Mouse (Mus musculus): ENCODE data around the gene Mmrn2.
A peak's percentile ranks its signal among the peaks of the same experiment; 100 is the strongest.

Mmrn2 gene

DNA sequence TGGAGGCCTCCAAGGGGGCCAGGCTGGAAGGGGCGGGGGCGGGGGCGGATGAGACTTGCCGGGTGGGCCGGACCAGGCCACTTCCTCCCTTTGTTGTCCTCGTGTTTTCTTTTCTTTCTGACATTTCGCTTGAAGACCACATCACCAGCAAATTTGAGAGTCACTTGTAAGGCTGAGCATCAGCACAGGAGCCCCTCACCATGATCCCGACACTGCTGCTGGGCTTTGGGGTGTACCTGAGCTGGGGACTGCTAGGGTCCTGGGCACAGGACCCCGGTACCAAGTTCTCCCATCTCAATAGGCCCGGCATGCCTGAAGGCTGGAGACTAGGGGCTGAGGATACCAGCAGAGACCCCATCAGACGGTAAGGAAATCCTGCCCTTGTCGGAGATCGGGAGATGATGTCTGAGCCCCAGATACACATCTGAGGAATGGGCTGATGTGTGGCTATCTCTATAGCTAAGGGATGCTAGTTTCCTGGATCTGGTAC lies at the start of gene Mmrn2:
Gene Mmrn2, plus strand, starts transcription at position 51 of the 490 bp plus-strand sequence.
- no peak for DNase-seq

DNA sequence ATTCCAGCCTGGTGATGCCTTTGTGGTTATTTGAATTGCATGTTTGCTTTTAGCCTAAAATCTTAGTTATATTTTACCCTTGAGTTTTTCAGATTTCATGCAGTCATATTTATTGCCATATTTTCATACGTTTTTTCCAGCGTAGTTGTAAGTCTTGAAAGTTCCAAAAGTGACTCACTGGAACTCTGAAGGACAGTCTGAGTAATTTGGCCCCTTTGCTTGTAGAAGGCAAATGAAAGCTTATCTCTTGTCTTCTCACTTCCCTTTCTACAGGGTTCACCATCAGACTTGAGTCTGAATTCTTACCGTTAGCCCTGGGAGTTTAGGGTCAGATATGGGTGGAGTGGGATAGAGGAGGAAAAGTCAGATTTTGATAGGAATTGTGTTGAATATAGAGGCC lies 48.7 kb upstream of the Mmrn2 start:
- DNase-seq: no peak

DNA sequence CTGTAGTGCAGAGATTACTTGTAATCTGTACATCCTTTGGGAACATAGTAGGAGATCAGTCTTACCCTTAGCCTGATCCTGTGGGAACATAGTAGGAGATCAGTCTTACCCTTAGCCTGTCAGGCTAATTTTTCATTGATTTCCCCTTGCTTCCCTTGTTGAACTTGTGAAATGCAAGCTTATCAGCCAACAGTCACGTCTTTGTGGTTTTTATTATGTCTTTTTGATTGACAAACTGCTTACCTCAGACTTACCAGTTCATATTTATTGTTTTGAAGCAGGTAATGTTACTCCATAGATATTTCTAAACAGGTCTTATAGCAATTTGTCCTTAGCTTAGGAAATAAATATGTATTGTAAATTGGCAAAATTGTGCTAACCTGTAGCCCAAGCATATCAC lies 47.6 kb upstream of the Mmrn2 start:
- DNase-seq: no peak

DNA sequence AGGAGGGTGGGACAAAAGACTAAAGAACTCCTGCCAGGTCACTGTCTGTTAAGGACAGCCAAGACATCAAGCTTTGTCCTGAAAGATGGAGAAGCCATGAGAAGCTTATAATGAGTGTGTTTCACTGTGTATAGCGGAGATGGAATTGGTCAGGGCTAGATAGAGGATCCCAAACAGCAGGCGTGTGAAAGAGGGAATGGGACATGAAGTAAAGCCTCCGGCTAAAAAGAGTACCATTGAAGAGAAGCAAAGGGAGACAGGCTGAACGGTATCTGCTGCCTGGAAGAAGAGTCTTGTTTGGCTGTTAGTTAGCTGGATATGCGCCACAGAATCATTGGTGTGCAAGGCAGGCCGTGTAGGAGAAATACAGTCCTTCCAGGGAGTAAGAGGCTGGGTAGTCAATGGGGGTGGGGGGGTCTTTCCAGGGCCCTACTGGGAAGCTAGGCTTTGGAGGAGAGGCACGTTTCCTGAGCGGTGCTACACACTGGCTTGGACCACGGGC lies 44.6 kb upstream of the Mmrn2 start:
- DNase-seq: no peak

DNA sequence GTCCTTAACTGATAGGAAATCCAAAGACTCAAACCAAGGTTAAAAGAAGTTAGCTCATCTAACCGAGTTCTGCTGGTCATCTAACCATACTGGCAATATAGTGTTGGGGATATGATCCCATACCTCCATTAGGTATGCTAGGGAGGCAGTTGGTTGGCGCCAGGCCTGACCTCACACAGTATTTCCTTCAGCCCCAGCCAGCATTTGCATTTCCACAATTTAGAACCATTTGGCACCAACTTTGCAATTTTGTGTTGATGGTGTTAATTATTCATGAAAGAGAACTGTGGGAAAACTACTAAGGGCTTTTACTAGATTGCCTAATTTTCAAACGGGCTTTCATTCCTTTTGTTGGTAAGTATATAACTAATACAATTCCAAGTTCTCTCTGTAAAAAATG lies 43.4 kb upstream of the Mmrn2 start:
- DNase-seq: peak; percentile 16

DNA sequence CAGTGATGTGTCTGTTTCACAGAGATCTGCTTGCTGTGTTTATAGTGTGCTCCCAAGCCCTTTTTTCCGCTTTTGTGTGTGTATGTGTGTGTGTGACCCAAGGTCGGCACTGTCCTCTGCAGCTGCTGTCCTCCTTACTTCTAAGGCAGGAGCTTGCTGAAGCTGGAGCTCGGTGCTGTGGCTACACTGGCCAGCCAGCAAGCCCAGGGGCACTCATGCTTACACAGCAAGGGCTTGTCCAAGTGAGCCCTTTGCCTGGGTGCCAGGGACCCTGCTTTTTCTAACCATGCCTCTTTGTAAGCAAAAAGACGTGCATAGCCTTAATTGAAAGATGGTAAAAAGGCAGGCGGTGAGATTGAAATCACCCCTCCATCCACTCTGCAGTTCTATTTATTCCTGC lies 42.8 kb upstream of the Mmrn2 start:
- DNase-seq: peak; percentile 36

DNA sequence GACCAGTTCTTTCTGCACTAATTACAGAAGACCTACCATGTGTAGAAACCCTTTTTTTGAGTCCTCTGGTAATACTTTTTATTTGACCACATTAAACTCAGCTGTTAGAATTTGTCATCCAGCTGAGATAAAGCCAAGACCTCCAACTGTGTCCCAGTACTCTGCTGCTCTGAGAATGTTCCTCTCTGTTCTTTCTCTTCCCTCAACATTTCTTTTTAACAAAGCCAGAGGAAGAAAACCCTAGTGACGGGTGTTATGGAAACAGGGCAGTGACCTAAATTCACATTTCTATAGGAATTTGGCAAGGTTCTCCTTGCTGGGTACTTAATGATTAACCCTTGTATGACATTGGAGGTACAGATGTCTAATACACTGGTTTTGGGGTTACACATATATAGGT lies 35.8 kb upstream of the Mmrn2 start:
- no peak for DNase-seq

DNA sequence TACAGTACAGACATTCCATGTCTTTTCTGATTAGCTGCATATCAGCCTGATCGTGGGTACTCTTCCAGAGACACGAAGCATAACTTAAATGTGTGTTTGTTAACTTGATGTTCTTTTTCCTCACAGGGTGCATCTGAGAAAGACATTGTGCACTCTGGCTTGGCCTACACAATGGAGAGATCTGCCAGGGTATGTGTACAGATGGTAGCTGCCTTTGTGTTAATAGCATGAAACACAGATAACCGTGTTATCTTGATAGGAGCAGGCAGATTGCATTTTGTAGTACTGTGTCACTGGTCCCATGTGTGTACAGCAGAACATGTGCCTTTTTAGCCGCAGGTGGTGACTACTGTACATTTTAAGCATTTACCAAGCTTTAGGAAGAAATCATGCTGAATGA lies 33.3 kb upstream of the Mmrn2 start:
- no peak for DNase-seq

DNA sequence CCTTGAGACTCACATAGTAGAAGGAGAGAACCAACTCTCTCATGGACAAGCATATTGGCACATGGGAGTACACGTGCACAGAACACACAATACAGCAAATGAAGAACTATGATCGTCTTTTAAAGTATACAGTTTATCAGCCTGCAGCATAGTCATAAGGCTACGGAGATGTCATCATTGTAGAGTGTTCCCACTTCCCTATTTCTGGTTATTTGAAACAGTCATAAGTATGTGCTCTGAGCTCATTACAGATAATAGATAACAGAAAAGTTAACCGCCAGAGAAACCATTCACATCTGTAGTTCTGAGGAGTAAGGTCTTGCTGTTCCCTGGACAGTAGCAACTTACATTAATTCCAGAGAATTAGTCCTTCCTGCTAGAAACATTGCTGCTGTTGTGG lies 32.2 kb upstream of the Mmrn2 start:
- DNase-seq: no peak

DNA sequence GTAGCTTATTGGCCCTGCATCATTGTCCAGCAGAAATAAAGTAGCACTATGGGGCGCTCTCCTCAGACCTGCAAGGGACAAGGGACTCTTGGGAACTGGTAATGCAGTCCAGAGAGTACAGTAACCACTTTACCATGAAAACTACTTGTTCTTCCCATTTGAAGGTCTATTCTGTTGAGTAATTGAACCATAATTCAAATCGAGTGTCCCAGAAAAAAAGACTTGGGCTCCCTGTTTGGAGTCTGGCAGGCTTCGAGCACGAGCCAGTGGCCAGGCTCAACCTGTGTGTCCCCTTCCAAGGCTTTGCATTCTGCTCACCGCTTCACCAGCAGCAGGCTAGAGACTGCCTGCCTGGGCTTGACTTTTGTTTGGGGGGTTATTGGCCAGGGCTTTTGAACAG lies 30.9 kb upstream of the Mmrn2 start:
- DNase-seq: no peak

DNA sequence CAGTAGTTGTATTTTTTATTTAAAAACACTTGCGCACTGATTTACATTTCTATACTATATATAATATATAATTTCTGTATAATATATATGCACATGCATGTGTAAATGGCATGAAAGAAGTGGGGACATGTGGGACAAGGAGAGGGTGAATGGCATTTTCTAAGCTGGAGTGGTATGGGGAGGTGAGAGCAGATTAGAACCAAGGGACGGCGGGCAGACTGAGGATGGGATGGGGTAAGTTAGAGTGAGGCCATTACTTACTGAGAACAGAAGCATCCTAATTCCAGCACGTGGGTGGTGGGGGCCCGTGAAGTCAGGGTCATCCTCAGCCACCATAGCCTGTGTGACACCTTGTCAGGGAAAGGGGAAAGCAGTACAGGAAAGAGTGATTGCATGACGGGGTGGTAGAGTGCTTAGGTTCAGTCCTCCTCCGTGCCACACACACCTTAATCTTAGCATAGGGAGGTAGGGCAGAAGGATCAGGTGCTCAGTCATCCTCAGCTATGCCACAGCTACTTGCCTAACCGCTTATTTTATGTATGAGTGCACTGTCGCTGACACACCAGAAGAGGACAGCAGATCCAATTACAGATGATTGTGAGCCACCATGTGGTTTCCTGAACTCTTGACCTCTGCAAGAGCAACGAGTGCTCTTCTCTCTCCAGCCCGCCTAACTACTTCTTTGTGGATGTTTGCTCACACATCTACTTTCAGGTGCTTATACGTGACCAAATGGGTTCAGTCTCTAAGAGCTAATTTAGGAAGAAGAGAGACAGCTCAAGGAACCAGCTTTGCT lies 29.3 kb upstream of the Mmrn2 start:
- no peak for DNase-seq

DNA sequence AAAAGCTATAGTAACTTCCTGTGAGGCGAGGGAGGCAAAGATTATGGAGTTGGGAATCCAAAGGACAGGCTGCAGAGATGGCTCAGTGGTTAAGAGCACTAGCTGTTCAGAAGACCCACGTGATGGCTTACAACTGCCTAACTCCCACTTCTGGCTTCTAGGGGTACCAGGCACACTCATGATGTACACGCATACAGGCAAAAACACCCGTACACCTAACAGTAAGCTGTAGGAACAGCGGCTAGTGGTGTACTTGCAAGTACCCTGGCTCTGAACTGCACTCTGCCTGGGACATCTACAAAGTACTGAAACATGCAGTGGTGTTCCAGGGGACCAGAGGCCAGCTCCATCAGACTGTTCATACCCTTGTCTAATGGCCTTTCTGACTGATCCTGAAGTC lies 28.2 kb upstream of the Mmrn2 start:
- DNase-seq: no peak

DNA sequence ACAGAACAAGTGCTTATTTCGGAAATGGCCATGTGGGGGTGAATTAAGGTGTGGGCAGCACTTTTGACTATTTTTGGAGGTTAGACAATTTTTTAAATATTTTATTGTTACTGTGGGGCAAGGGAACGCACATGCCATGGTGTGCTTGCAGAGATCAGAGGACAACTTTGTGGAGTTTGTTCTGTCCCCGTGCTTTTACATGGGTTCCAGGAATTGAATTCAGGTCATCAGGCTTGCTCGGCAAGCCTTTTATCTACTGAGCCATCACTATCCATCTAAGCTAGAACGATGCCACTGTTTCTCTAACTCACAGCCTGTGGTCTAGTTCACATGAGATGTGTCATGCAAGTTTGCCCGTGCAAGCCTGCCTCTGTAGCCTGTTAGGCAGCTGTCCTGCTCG lies 27.0 kb upstream of the Mmrn2 start:
- DNase-seq: no peak

DNA sequence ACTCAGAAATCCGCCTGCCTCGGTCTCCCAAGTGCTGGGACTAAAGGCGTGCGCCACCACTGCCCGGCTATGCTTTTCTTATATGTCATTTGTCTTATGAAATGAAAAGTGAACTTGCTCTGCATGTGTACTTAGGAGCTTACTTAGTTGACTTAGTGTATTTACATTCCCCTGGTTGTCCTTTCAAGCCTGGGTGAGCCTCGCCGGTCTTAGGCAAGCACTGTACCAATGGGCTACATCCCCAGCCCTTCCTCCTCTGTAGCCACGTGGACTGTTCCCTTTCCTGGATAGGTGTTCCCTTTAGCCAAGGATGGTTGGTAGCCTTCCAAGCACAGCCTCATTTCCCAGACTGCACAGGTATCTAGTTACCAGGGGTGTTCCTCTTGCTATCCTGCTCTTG lies 26.3 kb upstream of the Mmrn2 start:
- DNase-seq: no peak

DNA sequence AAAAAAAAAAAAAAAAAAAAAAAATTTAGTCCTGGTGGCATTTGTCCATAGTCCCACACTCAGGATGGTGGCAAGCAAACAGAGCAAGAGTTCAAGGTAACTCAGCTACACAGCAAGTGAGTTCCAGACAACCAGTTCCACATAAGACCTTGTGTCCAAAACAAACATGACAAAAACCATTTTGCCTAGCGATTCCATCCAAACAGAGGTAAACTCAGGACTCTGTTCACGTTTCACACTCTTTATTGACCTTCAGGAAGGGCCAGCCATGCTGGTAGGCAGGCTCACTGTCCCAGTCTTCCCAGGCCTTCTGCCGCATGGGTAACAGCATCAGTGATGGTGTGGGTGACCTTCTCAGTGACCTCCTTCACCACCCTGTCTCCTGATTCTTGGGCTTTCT lies 23.6 kb upstream of the Mmrn2 start:
- no peak for DNase-seq

DNA sequence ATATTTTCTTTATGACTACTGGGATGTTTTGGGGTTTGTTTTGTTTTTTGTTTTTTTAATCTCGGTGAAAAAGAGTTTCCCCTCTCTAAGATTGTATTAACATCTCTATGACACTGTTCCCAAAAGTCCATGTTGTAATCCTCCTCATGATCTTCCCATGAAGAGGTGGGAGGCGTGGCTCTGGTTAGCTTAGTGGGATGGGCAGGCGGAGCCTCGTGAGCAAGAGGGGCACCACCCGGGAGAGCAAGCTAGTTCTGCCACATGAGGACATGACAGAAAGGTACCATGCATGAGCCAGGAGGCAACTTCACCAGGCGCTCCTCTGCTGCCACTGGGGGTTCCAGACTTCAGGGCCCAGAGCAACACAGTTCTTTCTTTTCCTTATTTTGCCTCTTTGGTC lies 22.7 kb upstream of the Mmrn2 start:
- no peak for DNase-seq

DNA sequence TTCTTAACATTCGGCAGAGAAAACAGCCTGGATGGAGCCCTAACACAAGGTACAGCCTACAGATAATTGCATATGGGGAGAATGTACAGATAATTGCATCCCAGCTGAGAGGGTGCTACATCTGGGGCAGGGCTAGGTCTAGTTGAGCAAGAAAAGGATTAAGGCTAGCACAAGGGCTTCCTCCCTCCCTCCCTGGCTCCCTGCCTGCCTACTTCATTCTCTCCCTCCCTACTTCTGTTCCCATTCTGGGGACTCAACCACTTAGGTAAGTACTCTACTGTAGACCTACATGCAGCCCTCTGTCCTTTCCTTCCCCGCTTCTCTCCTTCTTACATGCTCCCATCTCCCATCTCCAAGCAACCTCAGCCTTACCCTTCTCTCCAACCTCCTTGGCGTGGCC lies 21.9 kb upstream of the Mmrn2 start:
- DNase-seq: no peak

DNA sequence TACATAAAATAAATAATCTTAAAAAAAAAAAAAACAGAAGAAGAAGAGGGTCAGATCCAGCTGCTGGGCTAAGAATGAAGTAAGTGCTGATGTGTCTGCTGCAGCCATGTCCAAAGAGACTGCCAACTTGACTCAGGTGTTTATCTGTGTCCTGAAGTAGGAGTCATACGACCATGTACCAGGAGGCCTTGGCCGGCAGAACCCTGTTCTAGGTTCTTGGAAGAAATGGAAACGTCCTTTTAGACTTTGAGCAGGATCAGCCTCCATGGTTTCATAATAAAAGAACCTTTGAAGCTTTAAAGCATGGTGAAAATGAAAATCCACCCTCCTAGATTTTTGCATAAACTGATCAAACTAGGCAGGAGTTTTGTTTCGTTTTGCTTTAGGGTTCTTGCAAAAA lies 20.8 kb upstream of the Mmrn2 start:
- DNase-seq: no peak

DNA sequence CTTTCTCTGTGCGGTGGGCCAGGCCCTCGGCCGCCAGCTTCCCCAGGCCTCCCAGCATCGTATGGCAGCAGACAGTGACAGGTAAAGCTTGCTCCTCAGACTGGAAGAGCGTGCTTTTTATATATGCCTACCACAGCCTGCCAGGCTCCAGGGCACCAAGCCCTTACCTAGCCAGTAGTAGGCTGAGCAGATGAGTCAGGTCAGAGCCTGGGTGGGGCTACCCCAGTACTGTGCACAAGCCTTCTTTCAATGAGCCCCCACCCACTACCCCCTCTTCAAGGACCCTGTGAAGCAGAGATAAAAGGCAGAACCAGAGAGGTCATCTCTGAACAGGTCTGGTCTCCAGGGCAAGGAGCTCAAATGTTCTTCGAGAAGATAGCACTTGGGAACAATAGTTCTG lies 20.0 kb upstream of the Mmrn2 start, which contains the start of gene Fam25c:
Gene Fam25c, minus strand, starts transcription at position 133 of the 400 bp plus-strand sequence.
- DNase-seq: no peak

DNA sequence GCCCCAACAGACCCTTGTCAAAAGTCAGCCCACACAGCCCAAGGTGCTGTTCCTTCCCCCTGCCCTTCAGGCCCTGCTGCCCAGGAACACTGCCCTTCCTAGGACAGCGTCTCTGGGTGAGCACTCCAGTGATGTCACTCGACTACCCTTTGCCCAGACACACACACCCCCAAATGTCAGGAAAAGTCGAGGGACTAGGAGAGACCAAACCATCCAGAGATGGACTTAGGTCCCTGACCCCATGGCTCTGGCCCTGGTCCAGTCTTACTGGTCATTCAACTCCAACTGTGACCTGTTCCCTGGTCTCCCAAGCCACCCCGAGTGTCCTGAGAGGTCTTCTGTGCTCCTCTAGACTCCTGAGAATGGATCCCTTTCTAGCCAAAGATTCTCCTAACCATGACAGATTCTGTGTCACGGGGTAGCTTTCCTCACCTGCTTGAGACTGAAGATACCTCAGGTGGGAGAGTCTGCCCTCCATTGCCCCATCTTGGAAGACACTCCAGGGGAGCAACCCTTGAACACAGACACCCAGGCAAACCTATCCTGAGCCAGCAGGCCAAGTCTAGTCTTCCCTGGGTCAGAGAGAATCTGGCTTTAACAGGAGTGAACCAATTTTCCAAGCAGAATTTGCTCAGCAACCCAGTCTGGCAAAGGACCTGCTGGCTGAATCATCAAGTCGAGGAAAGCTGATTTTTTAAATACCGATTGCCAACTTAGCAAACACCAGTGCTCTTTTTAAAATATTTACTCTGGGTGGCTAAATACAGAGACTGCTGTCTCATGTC lies 17.4 kb upstream of the Mmrn2 start:
- no peak for DNase-seq

DNA sequence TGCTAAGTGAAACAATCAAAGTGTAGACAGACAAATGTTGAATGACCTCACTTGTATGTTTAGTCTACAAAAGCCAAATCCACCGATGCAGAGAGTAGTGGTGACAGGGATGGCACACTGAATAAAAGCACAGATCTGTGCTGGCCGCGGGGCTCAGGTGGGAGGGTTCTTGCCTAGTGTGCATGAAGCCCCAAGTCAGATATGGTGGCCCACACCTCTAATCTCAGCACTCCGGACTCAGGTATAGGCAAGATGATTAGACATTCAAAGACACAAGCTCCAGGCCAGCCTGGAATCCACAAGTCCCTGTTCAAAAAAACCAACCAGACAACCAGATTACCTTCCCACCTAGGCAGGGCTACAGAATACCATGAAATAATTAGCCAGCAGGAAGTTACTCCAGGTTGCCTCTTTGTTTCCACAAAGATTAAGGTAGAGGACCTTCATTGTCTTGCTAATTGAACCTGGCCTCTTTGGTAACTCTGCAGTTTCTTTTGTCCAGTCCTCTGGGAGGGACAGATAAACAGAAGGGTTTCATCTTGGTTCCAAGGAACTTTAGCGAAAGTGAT lies 15.5 kb upstream of the Mmrn2 start:
- DNase-seq: no peak

DNA sequence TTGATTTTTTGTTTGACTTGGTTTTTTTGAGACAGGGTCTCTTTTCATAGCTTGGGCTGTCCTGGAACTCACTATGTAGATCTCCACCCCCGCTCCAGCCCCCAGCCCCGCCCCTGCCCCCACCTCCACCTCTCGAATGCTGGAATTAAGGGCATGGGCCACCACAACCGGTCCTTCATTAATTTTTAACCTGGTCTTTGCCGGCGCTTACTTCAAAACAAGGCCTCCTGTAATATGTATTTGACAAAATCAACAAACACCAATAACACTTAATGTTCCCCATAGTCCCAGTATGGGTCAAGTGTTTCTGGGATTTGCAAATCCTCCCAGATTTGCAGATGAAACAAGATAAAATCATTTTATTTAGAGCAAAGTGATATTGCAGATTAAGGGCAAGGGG lies 15.0 kb upstream of the Mmrn2 start:
- DNase-seq: no peak

DNA sequence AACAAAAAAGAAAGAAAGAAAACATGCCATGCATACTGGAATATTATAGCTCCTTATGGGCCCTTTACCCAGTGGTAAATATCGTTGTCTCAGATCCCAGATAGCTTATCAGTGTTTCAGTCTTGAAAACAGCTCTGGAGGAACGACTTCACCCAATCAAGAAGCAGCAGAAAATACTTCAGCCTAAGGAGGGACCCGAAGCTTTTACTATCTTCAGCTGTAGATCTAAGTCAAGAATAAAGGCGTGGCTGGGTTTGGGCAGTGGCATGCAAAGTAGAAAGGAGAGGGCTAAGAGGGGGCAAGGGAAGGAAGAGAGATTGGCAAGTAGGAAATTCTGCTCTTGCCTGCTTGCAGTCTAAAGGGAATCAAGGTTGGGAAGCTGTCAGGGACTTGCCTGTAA lies 13.1 kb upstream of the Mmrn2 start:
- no peak for DNase-seq

All from cerebellum, adult 11-12 months (tissue).